Mouse (Mus musculus) forebrain, embryonic 11.5 days (tissue): Measurements from ENCODE around the gene Gale. TPM values are rescaled to one million over a fixed set of nuclear protein-coding genes. Genes with fewer than 3 reads are reported as not detected.
A peak's percentile ranks its signal among the peaks of the same experiment; 100 is the strongest.

Experiments
- ATAC-seq: fragments of 200-750 bp; cut with Nextera tagmentation; replicated peaks from 2 replicates; pipeline ENCODE4 v1.8.0; 2017; ENCODE audit warnings: moderate TSS enrichment; ENCODE audit not compliant: low FRiP score
- DNase-seq: peaks from one replicate; pipeline ENCODE4 v3.0.0-alpha.2; 2017; ENCODE audit warnings: low spot score
- H3K27ac ChIP-seq: fragments of 300-500 bp; sonication (generic); 2 replicates; pipeline ENCODE4 v1.5.1; 2014; ENCODE audit warnings: low read depth, low read length
- H3K27me3 ChIP-seq: fragments of 300-500 bp; sonication (generic); 2 replicates; pipeline ENCODE4 v1.6.1; 2014; ENCODE audit warnings: mild to moderate bottlenecking, low read length, mixed read lengths; ENCODE audit not compliant: control insufficient read depth, insufficient read depth
- H3K36me3 ChIP-seq: fragments of 300-500 bp; sonication (generic); 2 replicates; pipeline ENCODE4 v1.6.1; 2014; ENCODE audit warnings: mild to moderate bottlenecking, low read length, moderate library complexity, mixed read lengths; ENCODE audit not compliant: control insufficient read depth, insufficient read depth
- H3K4me1 ChIP-seq: fragments of 300-500 bp; sonication (generic); replicated peaks from 2 replicates; pipeline ENCODE4 v1.6.1; 2014; ENCODE audit warnings: low read length, mixed read lengths; ENCODE audit not compliant: control insufficient read depth, insufficient read depth
- H3K4me2 ChIP-seq: fragments of 300-500 bp; sonication (generic); 2 replicates; pipeline ENCODE4 v1.6.1; 2014; ENCODE audit warnings: low read depth, mild to moderate bottlenecking, low read length, moderate library complexity, mixed read lengths; ENCODE audit not compliant: severe bottlenecking
- H3K4me3 ChIP-seq: fragments of 300-500 bp; sonication (generic); 2 replicates; pipeline ENCODE4 v1.5.1; 2014; ENCODE audit warnings: low read depth, low read length
- H3K9ac ChIP-seq: fragments of 300-500 bp; sonication (generic); 2 replicates; pipeline ENCODE4 v1.6.1; 2014; ENCODE audit warnings: low read length
- H3K9me3 ChIP-seq: fragments of 300-500 bp; sonication (generic); 2 replicates; pipeline ENCODE4 v1.6.1; 2016; ENCODE audit warnings: low read length, mixed read lengths; ENCODE audit not compliant: control insufficient read depth
- WGBS: fragments of 180-500 bp; shearing (Covaris S2); extraction: QIAGEN DNeasy Blood & Tissue Kit; methylation state at CpG from one replicate; pipeline ENCODE4 v1.1.7; 2014; 5-methylcytosine and 5-hydroxymethylcytosine counted together
- polyA plus RNA-seq: library from polyadenylated mRNA; unstranded; fragments of >200 nt; fragmentation: Nextera tagmentation; extraction: Ambion mirVana; gene quantifications from 2 replicates; pipeline ENCODE4 v1.2.1, GENCODE M21; 2014

Gale gene
- polyA plus RNA-seq, 1 experiment from 2014 or later = 29.9 TPM

GRCm38 (mm10) chr4:135961709-135962108, 1.8 kb upstream of the Gale start:
- Histone ChIP-seq H3K9ac (no peak overlapping the region), H3K4me3 (no peak overlapping the region)

GRCm38 (mm10) chr4:135962198-135962597, 1.3 kb upstream of the Gale start:
- no peaks in the 10 kb centered on the region for H3K9me3 ChIP-seq
- DNase-seq = no peak
- peaks cover 6% of the 10 kb centered on the region for H3K4me1 ChIP-seq
- no peak overlapping the region for H3K4me3 ChIP-seq
- H3K27me3 ChIP-seq = no peaks in the 10 kb centered on the region
- no peak overlapping the region for H3K27ac ChIP-seq
- no peak overlapping the region for H3K4me2 ChIP-seq
- WGBS = 85% methylated on average over 7 of the region's 7 CpGs
- H3K9ac ChIP-seq = no peak overlapping the region
- ATAC-seq = no peak
- H3K36me3 ChIP-seq = no peaks in the 10 kb centered on the region; the same call in 1 of the 2 replicates

More at GRCm38 (mm10) chr4:135961709-135962108, 1.8 kb upstream of the Gale start:
- no peak overlapping the region for H3K27ac ChIP-seq
- DNase-seq (no peak), ATAC-seq (no peak)
- no peak overlapping the region for H3K4me2 ChIP-seq
- H3K4me1 ChIP-seq = peaks cover 6% of the 10 kb centered on the region
- no peaks in the 10 kb centered on the region for H3K36me3 ChIP-seq
- H3K27me3 ChIP-seq = no peaks in the 10 kb centered on the region
- H3K9me3 ChIP-seq = no peaks in the 10 kb centered on the region
- 87% methylated on average over 5 of the region's 5 CpGs for WGBS

- peak overlapping the region; percentile 75 for H3K9ac ChIP-seq
- no peaks in the 10 kb centered on the region for H3K9me3 ChIP-seq
- H3K4me3 ChIP-seq = peak overlapping the region; percentile 72
- DNase-seq (no peak), ATAC-seq (peak; percentile 11; the same call in 1 of the 2 replicates)
- H3K4me1 ChIP-seq = peaks cover 6% of the 10 kb centered on the region
- 7% methylated on average over 15 of the region's 15 CpGs for WGBS
- H3K27me3 ChIP-seq = no peaks in the 10 kb centered on the region
- H3K4me2 ChIP-seq = peak overlapping the region; percentile 81
- peaks cover 5% of the 10 kb centered on the region; the same call in 1 of the 2 replicates for H3K36me3 ChIP-seq
- peak overlapping the region; percentile 50; the same call in 1 of the 2 replicates for H3K27ac ChIP-seq
Observed at GRCm38 (mm10) chr4:135962946-135963345, 581 bp upstream of the Gale start.

- peak overlapping the region; percentile 72 for H3K4me3 ChIP-seq
- H3K27me3 ChIP-seq = no peaks in the 10 kb centered on the region
- DNase-seq (no peak), ATAC-seq (no peak)
- no peak overlapping the region for H3K27ac ChIP-seq
- peak overlapping the region; percentile 71; the same call in 1 of the 2 replicates for H3K9ac ChIP-seq
- H3K4me2 ChIP-seq = peak overlapping the region; percentile 91
- no peaks in the 10 kb centered on the region for H3K9me3 ChIP-seq
- H3K36me3 ChIP-seq = peaks cover 5% of the 10 kb centered on the region; the same call in 1 of the 2 replicates
- peaks cover 6% of the 10 kb centered on the region for H3K4me1 ChIP-seq
- WGBS = 4% methylated on average over 12 of the region's 12 CpGs
Observed at GRCm38 (mm10) chr4:135964426-135964825, 899 bp downstream of the Gale start.

- H3K27ac ChIP-seq = no peak overlapping the region
- ATAC-seq (no peak), DNase-seq (no peak)
- peaks cover 10% of the 10 kb centered on the region for H3K36me3 ChIP-seq
- no peaks in the 10 kb centered on the region for H3K27me3 ChIP-seq
- H3K9ac ChIP-seq = no peak overlapping the region
- H3K4me3 ChIP-seq = no peak overlapping the region
- 85% methylated on average over 9 of the region's 9 CpGs for WGBS
- H3K9me3 ChIP-seq = no peaks in the 10 kb centered on the region
- no peak overlapping the region for H3K4me2 ChIP-seq
- H3K4me1 ChIP-seq = peaks cover 6% of the 10 kb centered on the region
Observed at GRCm38 (mm10) chr4:135965113-135965512, 1.6 kb downstream of the Gale start.

- H3K4me3 ChIP-seq = no peak overlapping the region
- no peaks in the 10 kb centered on the region for H3K9me3 ChIP-seq
- H3K27ac ChIP-seq = no peak overlapping the region
- H3K4me1 ChIP-seq = peaks cover 9% of the 10 kb centered on the region
- ATAC-seq (no peak), DNase-seq (no peak)
- 89% methylated on average over 16 of the region's 16 CpGs for WGBS
- no peak overlapping the region for H3K4me2 ChIP-seq
- H3K9ac ChIP-seq = no peak overlapping the region
- no peaks in the 10 kb centered on the region for H3K27me3 ChIP-seq
- H3K36me3 ChIP-seq = peaks cover 10% of the 10 kb centered on the region
Observed at GRCm38 (mm10) chr4:135966283-135966682, 2.8 kb downstream of the Gale start.

GRCm38 (mm10) chr4:135967086-135967760, 3.7 kb downstream of the Gale start:
- H3K4me2 ChIP-seq = no peak overlapping the region
- ATAC-seq = no peak
- no peaks in the 10 kb centered on the region for H3K27me3 ChIP-seq
- no peaks in the 10 kb centered on the region for H3K9me3 ChIP-seq
- peaks cover 10% of the 10 kb centered on the region for H3K36me3 ChIP-seq
- H3K9ac ChIP-seq = no peak overlapping the region
- H3K4me1 ChIP-seq = peaks cover 11% of the 10 kb centered on the region
- 93% methylated on average over 18 of the region's 18 CpGs for WGBS
- no peak overlapping the region for H3K4me3 ChIP-seq
- no peak for DNase-seq
- H3K27ac ChIP-seq = no peak overlapping the region

- Histone ChIP-seq H3K27ac (no peak overlapping the region), H3K4me3 (no peak overlapping the region), H3K4me1 (peaks cover 11% of the 10 kb centered on the region), H3K9me3 (no peaks in the 10 kb centered on the region), H3K36me3 (peaks cover 10% of the 10 kb centered on the region), H3K4me2 (no peak overlapping the region), H3K9ac (no peak overlapping the region), H3K27me3 (no peaks in the 10 kb centered on the region)
- 84% methylated on average over 19 of the region's 19 CpGs for WGBS
- ATAC-seq (no peak), DNase-seq (peak; percentile 47)
Observed at GRCm38 (mm10) chr4:135968271-135968869, 4.8 kb downstream of the Gale start.
